Mouse (Mus musculus) kidney, adult 10 weeks (tissue): Measurements from ENCODE around the gene 3110082J24Rik. TPM values are rescaled to one million over a fixed set of nuclear protein-coding genes. Genes with fewer than 3 reads are reported as not detected.

ENCODE experiments used
- polyA plus RNA-seq: library from polyadenylated mRNA; stranded (reverse); fragments of 350-450 nt; fragmentation: Illumina TruSeq; extraction: RNeasy Lipid Tissue Mini Kit (QIAGEN cat#74804); gene quantifications from one replicate; pipeline ENCODE4 v1.2.3, GENCODE M21; 2014; ENCODE audit warnings: low read depth, low replicate concordance

Gene 3110082J24Rik
- not detected for polyA plus RNA-seq

GRCm38 (mm10) chr5:30105668-30106300, at the start of gene 3110082J24Rik:
Gene 3110082J24Rik, minus strand, starts transcription at chr5:30106086.

DNA sequence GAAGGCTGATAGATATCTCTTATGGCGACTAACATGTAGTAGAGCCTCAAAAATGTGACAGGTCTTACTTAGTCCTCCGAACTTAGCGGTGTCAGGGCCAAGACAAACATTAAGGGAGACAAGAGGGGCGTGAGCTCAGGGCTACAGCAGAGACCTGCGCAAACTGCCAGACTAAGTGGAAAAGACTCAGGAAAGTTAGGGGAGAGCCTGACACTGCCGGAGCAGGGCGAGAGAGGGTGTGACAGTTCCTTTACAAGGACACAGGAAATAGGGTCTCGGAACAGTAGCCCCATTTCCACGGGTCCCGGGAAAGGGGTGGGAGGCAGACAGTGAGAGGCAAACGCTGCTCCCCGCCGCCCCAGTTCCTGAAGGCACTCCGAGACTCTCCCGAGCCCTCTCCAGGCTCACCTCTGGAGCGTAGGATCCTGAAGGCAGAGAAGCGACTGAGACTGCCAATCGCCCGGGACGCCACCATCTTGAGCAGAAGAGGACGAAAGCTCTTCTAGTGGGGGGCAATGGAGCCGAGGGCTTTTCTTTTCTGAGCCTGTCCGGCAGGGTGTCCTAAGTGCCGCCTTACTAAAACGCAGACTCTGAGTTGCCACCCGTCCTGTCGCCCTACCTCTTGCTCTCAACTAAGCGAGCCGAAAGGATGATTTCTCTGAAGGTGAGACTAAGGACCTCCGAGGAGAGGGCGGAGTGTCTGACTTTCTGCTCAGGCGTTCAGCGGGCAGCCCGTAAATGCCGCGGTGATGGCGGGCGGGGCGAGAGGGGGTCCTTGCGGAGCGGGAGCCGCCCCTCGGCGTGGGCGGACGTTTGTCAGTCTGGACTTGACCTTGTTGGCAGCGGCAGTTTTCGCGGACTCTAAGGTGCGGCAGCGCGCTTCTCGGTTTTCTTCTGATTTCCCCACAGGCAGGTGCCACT, 48.8 kb upstream of the 3110082J24Rik start, which contains the start of the genes Hadha and Hadhb:
Hadha (minus strand) TSS at position 689 of the 921 bp plus-strand sequence.
Hadhb (plus strand) TSS at position 775 of the 921 bp plus-strand sequence.

GRCm38 (mm10) chr5:30104841-30105667, 832 bp downstream of the 3110082J24Rik start, which contains the start of gene Garem2:
Gene Garem2, plus strand, starts transcription at chr5:30105161.

GRCm38 (mm10) chr5:30072825-30073821, 32.8 kb downstream of the 3110082J24Rik start, which contains the start of gene Tyms:
Gene Tyms, minus strand, starts transcription at chr5:30073617.

Other genes with a start within 250 kb of the 3110082J24Rik start
- not detected for gene Il6, start 93.0 kb downstream of the 3110082J24Rik start, polyA plus RNA-seq
- 34.7 TPM for gene Tyms, start 32.5 kb downstream of the 3110082J24Rik start, polyA plus RNA-seq
- not detected for gene Garem2, start 925 bp downstream of the 3110082J24Rik start, polyA plus RNA-seq
- gene Hadha, start 49.1 kb upstream of the 3110082J24Rik start, polyA plus RNA-seq, result 314 TPM
- gene Hadhb, start 49.2 kb upstream of the 3110082J24Rik start, polyA plus RNA-seq, result 1,192 TPM
- not detected for gene Adgrf3, start 99.6 kb upstream of the 3110082J24Rik start, polyA plus RNA-seq
- gene Selenoi, start 126.5 kb upstream of the 3110082J24Rik start, polyA plus RNA-seq, result 18.7 TPM
- gene Drc1, start 175.3 kb upstream of the 3110082J24Rik start, polyA plus RNA-seq, result not detected